Mouse (Mus musculus): ENCODE data around the gene Gcc1. TPM values are rescaled to one million over a fixed set of nuclear protein-coding genes. Genes with fewer than 3 reads are reported as not detected.

The Gcc1 gene
- polyA plus RNA-seq, 1 experiment from 2014 or later, result 12.2 TPM

DNA sequence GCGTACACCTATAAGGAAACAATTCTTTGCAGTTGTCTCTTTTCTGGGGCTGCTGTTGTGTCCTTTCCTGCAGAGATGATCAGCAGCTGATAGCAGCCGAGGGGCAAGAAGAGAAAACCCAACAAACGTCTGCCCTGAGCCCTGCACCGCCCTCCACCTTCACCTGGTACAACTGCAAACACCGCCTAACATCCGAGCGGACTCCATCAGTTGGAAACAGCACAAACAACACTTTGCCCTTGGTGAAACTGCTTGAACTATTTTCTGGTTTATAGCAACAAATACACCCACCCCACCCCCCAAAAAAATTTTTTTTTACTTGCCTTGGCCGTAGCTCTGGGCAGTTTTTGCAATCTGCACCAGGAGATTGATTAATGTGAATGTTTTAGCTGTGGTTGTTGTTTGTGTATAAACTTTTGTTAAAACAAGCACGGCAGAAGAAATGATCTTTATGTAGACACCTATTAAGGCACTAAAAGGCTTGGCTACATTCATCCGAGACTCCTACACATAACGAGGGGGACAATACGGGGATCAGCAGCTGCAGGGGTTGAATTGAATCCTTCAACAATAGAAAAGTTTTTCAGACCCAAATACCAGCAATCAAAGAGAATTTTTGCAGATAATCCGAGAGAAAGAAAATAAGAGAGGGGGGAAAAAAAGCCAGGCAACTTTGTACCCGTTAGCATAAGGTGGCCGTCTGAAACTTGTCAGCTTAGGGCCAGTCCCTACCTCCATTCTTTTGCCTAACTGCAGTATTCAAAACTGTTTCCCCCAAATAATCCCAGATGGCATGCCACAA lies 31.9 kb downstream of the Gcc1 start:
- no peak overlapping the region for H3K9ac ChIP-seq
- H3K36me3 ChIP-seq, result no peaks in the 10 kb centered on the region
- H3K4me3 ChIP-seq, result peak overlapping the region; percentile 42
- no peak for ATAC-seq (ENCODE audit: insufficient number of reproducible peaks, insufficient read depth, low FRiP score, low TSS enrichment, low read depth)
- H3K4me2 ChIP-seq, result peak overlapping the region; percentile 74
- no peaks in the 10 kb centered on the region for H3K4me1 ChIP-seq
- peaks cover 38% of the 10 kb centered on the region for H3K27me3 ChIP-seq
- no peak overlapping the region for H3K27ac ChIP-seq
- peaks cover 5% of the 10 kb centered on the region; the same call in 1 of the 2 replicates for H3K9me3 ChIP-seq
- 21% methylated on average over 15 of the region's 15 CpGs for WGBS

DNA sequence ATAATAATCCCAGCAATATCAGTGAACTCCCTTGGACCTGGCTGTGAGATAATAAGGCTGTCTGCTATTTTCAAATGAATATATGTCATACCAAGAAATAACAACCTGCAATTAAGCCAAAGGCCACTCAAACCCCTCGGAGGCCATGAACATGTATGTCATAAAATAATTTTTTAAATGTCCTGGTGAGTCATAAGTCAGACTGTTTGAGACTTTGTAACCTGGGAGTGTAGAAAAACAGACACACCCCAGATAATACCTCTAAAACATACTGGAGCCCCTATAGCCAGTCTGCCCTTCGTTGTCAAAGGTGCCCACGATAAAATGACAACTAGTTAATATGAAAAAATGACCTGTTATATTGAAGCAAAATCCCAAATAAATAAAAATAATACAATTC lies 39.2 kb downstream of the Gcc1 start:
- Histone ChIP-seq H3K27me3 (no peaks in the 10 kb centered on the region), H3K9ac (no peak overlapping the region), H3K4me2 (no peak overlapping the region), H3K4me3 (no peak overlapping the region), H3K27ac (no peak overlapping the region), H3K36me3 (no peaks in the 10 kb centered on the region), H3K9me3 (no peaks in the 10 kb centered on the region), H3K4me1 (no peaks in the 10 kb centered on the region)
- 85% methylated on average over 3 of the region's 3 CpGs for WGBS
- no peak for ATAC-seq (ENCODE audit: insufficient number of reproducible peaks, insufficient read depth, low FRiP score, low TSS enrichment, low read depth)

DNA sequence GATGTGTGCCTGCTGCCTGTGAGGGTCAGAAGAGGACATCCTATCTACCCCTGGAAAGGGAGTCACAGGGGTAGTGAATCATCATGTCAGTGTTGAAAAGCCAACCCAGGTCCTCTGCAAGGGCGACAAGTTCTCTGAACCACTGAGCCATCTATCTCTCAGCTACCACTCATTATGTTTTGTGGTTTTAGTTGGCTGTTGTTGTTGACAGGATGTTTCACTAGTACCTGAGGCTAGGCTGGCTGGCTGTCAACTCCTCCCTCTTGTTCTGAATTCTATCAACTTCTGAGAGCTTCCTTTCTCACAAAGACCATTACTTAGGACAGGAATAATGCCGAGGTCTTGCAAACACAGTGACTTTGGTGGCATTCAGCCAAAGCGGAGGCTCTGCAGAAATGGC lies 43.0 kb downstream of the Gcc1 start:
- ATAC-seq (ENCODE audit: insufficient number of reproducible peaks, insufficient read depth, low FRiP score, low TSS enrichment, low read depth), result no peak
- WGBS, result 83% methylated on average over 3 of the region's 3 CpGs

DNA sequence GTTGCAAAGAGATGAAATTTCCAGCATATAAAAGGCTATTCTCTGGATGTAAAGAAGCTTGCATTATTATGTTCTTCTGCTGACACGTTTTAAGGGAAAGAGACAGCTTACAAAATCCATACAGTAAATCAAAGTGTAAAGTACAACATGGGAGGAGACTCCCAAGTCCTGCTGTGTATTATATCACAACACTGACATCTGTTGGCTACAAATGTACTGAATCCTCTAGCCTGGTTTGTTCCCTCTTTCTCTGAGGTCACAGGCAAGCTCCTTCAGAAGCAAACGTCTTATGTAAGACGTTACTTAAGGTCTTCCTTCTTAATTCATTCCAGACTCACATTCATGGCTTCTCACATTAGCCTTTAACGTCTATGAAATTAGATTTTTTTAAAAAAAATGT lies 46.2 kb downstream of the Gcc1 start:
- no peak for ATAC-seq (ENCODE audit: insufficient number of reproducible peaks, insufficient read depth, low FRiP score, low TSS enrichment, low read depth)
- Histone ChIP-seq H3K4me2 (no peak overlapping the region), H3K4me3 (no peak overlapping the region), H3K9me3 (no peaks in the 10 kb centered on the region), H3K4me1 (no peaks in the 10 kb centered on the region), H3K27me3 (no peaks in the 10 kb centered on the region; the same call in 1 of the 2 replicates), H3K9ac (no peak overlapping the region), H3K27ac (no peak overlapping the region), H3K36me3 (no peaks in the 10 kb centered on the region)
- 25% methylated on average over 4 of the region's 4 CpGs for WGBS

More for the DNA sequence above, 43.0 kb downstream of the Gcc1 start:
- no peak overlapping the region for H3K4me2 ChIP-seq
- no peak overlapping the region for H3K27ac ChIP-seq
- no peak overlapping the region for H3K9ac ChIP-seq
- no peaks in the 10 kb centered on the region for H3K36me3 ChIP-seq
- no peak overlapping the region for H3K4me3 ChIP-seq
- no peaks in the 10 kb centered on the region for H3K9me3 ChIP-seq
- H3K27me3 ChIP-seq, result no peaks in the 10 kb centered on the region
- H3K4me1 ChIP-seq, result no peaks in the 10 kb centered on the region

DNA sequence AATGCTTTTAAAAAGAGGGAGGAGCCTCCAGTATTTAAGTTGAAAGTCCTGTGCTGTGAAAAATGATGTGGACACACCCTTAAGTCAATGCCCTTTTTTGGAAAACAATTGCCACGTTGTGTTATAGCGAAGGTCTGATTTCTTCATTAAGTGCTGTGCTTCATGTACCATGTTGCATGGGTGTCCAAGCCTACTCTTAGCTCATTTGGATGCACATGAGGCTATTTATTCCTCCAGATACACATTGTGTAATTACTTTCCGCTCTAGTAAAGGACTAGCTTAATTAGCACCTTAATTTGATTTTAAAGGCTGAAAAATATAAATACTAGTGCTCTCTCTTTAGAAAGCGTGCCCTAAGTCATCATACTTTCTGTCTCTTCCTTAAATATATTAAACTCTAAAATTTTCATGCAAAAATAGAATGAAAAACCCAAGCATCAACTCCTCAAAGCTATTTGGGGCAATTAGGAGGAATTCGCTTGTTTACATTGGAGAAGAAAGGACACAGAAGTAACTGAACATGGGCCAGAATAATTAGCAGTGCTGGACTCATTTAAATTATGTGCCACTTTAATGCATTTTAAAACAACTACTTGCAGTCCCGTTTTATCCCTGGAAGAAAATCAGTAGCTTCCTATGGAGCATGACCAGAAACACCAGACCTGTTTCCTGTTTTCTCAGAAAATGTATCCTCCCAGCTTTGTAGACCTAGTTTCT lies 58.1 kb downstream of the Gcc1 start:
- Histone ChIP-seq H3K27ac (no peak overlapping the region), H3K36me3 (no peaks in the 10 kb centered on the region)
- WGBS, result 77% methylated on average over 6 of the region's 6 CpGs

DNA sequence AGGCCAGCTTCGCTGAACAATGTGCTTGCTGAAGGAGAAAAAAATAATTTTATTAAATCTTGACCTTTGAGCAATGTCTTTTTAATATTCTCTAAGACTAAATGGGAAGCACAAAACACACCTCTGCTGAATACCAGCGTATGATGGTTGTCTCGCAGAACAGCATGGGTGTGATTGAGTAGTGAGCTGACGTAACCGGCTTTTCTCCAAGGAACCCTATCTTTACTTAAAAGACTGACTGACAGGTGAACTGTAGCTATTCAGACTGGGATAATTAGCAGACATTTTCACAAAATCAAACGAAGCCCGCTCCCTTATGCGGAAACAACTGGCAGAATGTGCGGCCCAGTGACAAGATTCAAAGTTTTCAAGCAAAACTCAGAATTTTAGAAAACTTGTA lies 60.6 kb downstream of the Gcc1 start:
- Histone ChIP-seq H3K4me3 (no peak overlapping the region), H3K9me3 (no peaks in the 10 kb centered on the region), H3K4me1 (no peaks in the 10 kb centered on the region), H3K27me3 (no peaks in the 10 kb centered on the region; the same call in 1 of the 2 replicates), H3K4me2 (no peak overlapping the region), H3K9ac (no peak overlapping the region), H3K27ac (no peak overlapping the region), H3K36me3 (no peaks in the 10 kb centered on the region)
- no peak for ATAC-seq (ENCODE audit: insufficient number of reproducible peaks, insufficient read depth, low FRiP score, low TSS enrichment, low read depth)
- 86% methylated on average over 9 of the region's 9 CpGs for WGBS

More for the DNA sequence above, 58.1 kb downstream of the Gcc1 start:
- Histone ChIP-seq H3K27me3 (no peaks in the 10 kb centered on the region; the same call in 1 of the 2 replicates), H3K9ac (no peak overlapping the region), H3K4me2 (no peak overlapping the region), H3K4me3 (no peak overlapping the region), H3K9me3 (no peaks in the 10 kb centered on the region), H3K4me1 (no peaks in the 10 kb centered on the region)
- ATAC-seq (ENCODE audit: insufficient number of reproducible peaks, insufficient read depth, low FRiP score, low TSS enrichment, low read depth), result no peak

Other genes starting within 250 kb of the Gcc1 start
- gene Zfp800, start 30.4 kb downstream of the Gcc1 start, polyA plus RNA-seq (2015; fragmentation: Nextera tagmentation; extraction: Ambion mirVana), result 16.6 and 20.4 TPM in 2 replicates
- gene Arf5, start 4.8 kb downstream of the Gcc1 start, polyA plus RNA-seq (2015; fragmentation: Nextera tagmentation; extraction: Ambion mirVana), result 358 and 407 TPM in 2 replicates
- gene Fscn3, start 601 bp downstream of the Gcc1 start, polyA plus RNA-seq (2015; fragmentation: Nextera tagmentation; extraction: Ambion mirVana), result not detected in 2 replicates
- gene Pax4, start 21.0 kb upstream of the Gcc1 start, polyA plus RNA-seq (2015; fragmentation: Nextera tagmentation; extraction: Ambion mirVana), result not detected in 2 replicates
- gene Snd1, start 46.7 kb upstream of the Gcc1 start, polyA plus RNA-seq (2015; fragmentation: Nextera tagmentation; extraction: Ambion mirVana), result 118 and 125 TPM in 2 replicates

Data from embryonic facial prominence, embryonic 13.5 days (tissue).